Mouse (Mus musculus): ENCODE results near the gene Kif16b.

- TF ChIP-seq CTCF (IDR thresholded peaks at IDR 0.05), result no peak
- TF ChIP-seq EP300 (IDR thresholded peaks at IDR 0.05), result no peak; the same call in 1 of the 2 replicates
Measured at GRCm38 (mm10) chr2:142867481-142867880, 33.9 kb downstream of the Kif16b start.

Measured in lung, postnatal 0 days (tissue).